Mouse (Mus musculus): Measurements from ENCODE around the gene Bcas3.
"Not testable (repeated sequence)": the region's sequence is repeated elsewhere in the genome, so short reads cannot be mapped to it uniquely, and the experiment has no call there.

Bcas3 gene

GRCm38 (mm10) chr11:85482737-85483467 lies 129.9 kb downstream of the Bcas3 start:
- peak; percentile 2 to 4 for DNase-seq (ENCODE audit: low spot score in 2 of 2)

DNA sequence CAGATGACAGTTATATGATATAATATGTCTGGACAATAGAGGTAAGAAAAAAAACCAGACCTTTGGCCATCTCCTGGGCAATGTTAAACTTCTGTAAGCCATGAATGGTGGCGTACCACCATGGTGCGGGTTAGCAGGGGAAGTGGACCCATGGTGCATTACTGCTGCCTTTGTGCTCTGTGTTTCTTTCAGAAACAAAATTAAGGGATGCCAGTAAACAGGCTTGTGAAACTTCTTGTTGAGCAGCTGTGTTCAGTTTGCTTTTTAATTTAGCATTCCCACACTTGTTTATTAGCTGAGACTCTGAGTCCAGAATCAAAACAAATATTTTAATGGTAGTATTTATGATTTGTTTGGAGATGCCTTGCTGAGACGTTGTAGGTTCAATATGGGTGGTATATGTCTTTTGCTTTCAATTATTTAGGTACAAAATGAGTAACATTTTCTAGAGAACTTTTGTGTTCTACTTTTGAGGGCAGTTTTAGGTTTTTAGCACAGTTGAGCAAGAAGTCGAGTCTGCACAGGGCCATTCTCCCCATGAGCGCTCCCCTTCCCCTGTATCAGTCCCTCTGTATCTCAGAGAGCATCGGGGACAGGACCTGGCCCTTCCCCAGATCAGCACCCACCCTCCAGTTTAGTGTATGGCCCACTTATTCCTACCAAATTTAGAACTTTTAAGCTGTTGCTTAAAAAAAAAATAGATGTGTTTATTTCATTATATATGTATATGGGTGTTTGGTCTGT lies 132.4 kb downstream of the Bcas3 start:
- DNase-seq (ENCODE audit: low spot score in 2 of 2) = no peak

DNA sequence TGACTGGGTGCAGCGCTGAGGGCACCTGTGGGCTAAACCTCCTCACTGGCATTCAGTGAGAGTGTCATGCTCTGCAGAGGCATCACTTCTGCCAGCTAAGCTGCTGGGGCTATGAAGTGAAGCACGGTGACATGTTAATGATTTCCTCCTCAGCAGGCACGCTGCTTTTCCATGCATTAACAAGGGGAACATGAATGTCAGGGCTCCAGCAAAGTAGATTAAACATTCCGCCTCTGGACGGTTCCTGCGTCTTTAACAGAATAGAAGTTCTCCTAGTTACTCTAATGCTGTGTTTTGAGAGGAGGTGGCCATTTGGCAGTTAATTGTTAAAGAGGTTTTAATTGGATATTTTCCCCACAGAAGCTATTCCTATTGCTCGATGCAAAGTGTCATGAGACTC lies 134.5 kb downstream of the Bcas3 start:
- no peak for DNase-seq (ENCODE audit: low spot score in 2 of 2)

GRCm38 (mm10) chr11:85492231-85492630 lies 139.3 kb downstream of the Bcas3 start:
- DNase-seq (ENCODE audit: low spot score in 2 of 2) = no peak

DNA sequence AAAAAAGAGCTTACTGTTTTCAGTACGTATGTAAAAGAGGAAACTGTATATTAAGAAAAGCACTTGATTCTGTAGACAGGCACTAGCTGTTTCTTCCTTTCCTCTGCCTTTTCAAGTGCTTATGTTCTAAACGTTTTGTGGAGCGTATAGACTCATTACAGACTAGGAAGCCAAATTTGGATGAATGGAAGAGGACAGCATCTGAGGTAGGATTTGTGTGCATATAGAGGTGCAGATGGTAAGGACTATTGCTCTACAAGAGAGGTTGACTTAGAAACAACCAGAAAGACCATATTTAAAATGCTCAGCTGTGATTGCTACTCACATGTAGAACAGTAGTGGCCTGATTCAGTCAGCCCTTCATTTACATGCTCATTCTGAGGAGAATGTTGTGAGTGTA lies 139.7 kb downstream of the Bcas3 start:
- DNase-seq (ENCODE audit: low spot score in 2 of 2) = no peak

GRCm38 (mm10) chr11:85499561-85499960 lies 146.6 kb downstream of the Bcas3 start:
- no peak for DNase-seq (ENCODE audit: low spot score in 2 of 2)

GRCm38 (mm10) chr11:85502031-85502430 lies 149.1 kb downstream of the Bcas3 start:
- no peak for DNase-seq (ENCODE audit: low spot score in 2 of 2)

DNA sequence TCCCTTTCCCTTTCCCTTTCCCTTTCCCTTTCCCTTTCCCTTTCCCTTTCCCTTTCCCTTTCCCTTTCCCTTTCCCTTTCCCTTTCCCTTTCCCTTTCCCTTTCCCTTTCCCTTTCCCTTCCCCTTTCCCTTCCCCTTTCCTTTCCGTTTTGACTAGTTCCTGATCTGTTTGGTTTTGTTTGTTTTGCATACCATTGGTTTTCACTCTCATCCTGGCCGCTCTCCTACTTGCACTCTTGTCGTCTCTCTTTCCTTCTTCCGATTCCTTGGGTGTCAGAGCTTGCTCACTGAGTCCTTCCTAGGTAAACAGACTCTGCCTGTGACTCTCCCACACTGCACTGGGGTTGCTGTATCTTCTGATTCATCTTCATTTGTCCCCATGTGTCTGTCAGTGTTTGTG lies 151.8 kb downstream of the Bcas3 start:
- DNase-seq (ENCODE audit: low spot score in 2 of 2) = not testable (repeated sequence)

GRCm38 (mm10) chr11:85505811-85506210 lies 152.8 kb downstream of the Bcas3 start:
- no peak for DNase-seq (ENCODE audit: low spot score in 2 of 2)

- no peak for DNase-seq (ENCODE audit: low spot score in 2 of 2)
Measured at GRCm38 (mm10) chr11:85509334-85509733, 156.4 kb downstream of the Bcas3 start.

GRCm38 (mm10) chr11:85511270-85511904 lies 158.4 kb downstream of the Bcas3 start:
- DNase-seq (ENCODE audit: low spot score in 2 of 2) = no peak

DNA sequence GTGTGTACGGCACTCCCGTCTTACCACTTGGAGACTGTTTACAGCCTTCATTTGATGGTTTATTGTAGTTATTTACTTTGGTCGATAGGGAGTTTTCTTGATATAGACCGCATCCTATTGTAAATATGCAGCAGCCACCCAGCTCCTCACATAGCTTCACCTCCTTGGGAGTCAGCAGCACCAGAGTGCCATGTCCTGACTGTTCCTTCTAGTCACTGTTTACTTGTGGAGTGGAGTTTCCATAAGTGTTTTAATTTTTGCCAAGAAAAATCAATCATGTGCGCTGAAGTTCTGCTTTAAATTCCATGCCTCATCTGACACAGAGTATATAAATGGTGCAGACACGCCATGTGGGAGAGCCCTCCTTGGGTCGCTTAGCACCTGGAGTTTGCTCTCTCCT lies 163.8 kb downstream of the Bcas3 start:
- no peak for DNase-seq (ENCODE audit: low spot score in 2 of 2)

DNA sequence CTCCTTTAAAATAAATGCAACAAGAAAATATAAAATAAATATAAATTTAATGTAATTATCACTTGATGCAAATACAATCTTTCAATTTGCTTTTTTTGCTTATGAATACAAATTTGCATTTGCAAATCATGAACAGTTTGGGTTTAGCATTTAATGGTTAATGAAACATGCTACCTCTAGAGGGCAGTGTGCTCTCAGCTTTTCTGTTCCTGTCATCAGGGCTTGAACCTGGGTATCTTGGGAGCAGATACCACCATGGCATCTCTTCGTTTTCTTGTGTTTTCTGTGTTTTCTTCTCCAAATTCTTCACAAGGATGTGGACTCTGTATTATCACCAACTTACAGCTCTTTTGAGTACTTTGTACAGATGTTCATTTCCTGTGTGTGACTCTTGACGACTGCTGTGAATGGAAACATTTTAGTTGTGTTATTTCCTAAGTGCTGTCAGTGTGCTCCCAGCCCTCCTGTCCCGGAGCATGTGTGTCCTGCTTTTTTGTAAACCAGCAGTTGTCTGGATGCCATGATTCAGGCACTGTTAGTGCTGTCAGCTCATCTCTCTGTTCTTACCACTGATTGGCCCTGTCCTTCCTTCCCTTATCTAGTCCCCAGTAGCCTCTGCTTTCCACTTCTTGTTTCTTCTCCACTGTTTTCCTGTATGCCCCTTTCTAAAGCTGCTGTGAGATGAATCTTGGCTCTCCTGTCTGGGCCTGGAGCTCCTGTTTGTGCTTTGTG lies 165.2 kb downstream of the Bcas3 start:
- no peak for DNase-seq (ENCODE audit: low spot score in 2 of 2)

GRCm38 (mm10) chr11:85520236-85520635 lies 167.3 kb downstream of the Bcas3 start:
- DNase-seq (ENCODE audit: low spot score in 2 of 2) = no peak

GRCm38 (mm10) chr11:85520996-85521395 lies 168.0 kb downstream of the Bcas3 start:
- peak; percentile 17 to 26 for DNase-seq (ENCODE audit: low spot score in 2 of 2)

DNA sequence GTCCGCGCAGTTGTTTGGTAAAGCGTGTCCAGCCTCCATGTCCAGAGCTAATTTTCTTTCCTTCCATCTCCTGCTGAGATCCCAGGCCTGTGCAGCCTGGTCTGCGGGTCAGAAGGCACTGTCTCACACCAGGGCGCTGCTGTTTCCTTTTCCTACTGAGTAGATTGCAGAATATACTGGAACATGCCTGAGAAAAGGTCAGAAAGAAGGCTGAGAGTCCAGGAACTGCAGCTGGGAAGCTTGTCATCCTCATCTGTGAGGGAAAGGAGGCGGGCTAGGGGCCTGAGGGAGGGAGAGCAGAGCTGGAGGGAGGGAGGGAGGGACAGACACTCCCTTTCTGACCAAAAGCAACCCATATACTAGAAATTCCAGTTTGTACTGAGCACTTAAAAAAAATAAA lies 170.7 kb downstream of the Bcas3 start:
- DNase-seq (ENCODE audit: low spot score in 2 of 2) = no peak

- DNase-seq (ENCODE audit: low spot score in 2 of 2) = peak; percentile 22 to 34
Measured at GRCm38 (mm10) chr11:85524186-85524585, 171.2 kb downstream of the Bcas3 start.

GRCm38 (mm10) chr11:85524841-85525500 lies 172.0 kb downstream of the Bcas3 start:
- DNase-seq (ENCODE audit: low spot score in 2 of 2) = peak in 1 of 2 experiments; percentile 6

DNA sequence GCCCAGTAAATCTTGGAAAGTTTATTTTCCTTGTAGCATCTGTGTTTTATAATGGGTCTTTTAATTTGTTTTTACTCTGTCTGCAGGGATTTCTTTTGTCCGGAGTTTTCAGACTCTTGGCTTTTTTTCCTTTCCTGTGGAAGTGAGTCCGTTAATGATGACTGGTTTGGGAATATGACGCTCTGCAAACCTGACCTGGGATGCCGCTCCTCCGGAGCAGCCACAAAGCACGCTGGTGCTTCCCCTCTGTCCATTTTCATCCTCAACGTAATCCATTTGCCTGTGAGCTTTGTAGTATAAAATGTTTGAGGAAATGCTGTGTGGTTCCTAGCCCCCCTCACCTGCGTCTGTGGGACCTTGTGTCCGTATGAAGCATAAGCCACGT lies 172.5 kb downstream of the Bcas3 start:
- no peak for DNase-seq (ENCODE audit: low spot score in 2 of 2)

GRCm38 (mm10) chr11:85525979-85526775 lies 173.2 kb downstream of the Bcas3 start:
- DNase-seq (ENCODE audit: low spot score in 2 of 2) = no peak

DNA sequence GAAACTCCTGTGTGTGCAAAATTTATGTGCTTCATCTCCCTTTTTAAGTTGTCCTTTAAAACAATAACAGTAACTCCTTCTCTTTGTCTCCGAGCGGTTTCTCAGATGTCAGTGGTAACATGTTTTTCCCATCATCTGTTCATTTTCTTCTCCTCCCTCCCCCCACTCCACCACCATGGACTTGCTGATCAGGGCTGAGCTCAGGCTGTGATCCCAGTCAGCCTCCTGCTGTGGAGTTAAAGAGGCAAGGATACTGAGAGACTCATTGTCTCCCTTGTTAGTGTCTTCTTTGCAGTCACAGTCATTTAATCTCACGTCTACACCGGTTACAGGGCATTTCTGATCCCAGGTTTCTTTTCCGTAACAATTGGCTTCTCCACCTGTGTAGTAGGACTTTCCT lies 174.3 kb downstream of the Bcas3 start:
- no peak for DNase-seq (ENCODE audit: low spot score in 2 of 2)

Measured in spleen, postnatal 36 days (tissue).